Mouse (Mus musculus) kidney, embryonic 15.5 days (tissue): ENCODE measurements at regions not wholly inside any gene's neighbourhood (a gene's known extent, or its start where the extent isn't known, plus 50 kb on each side); places are given as distances from the start of the nearest gene placed in this dataset.

Experiments
- ATAC-seq: fragments of 200-750 bp; cut with Nextera tagmentation; replicated peaks from 2 replicates; pipeline ENCODE4 v1.8.0; 2017; ENCODE audit warnings: moderate TSS enrichment; ENCODE audit not compliant: low FRiP score
- H3K27ac ChIP-seq: fragments of 300-500 bp; sonication (generic); 2 replicates; pipeline ENCODE4 v1.5.1; 2015; ENCODE audit warnings: mild to moderate bottlenecking, inconsistent platforms
- H3K27me3 ChIP-seq: fragments of 300-500 bp; sonication (generic); 2 replicates; pipeline ENCODE4 v1.6.1; 2015; ENCODE audit warnings: inconsistent platforms
- H3K36me3 ChIP-seq: fragments of 300-500 bp; sonication (generic); 2 replicates; pipeline ENCODE4 v1.6.1; 2015; ENCODE audit warnings: inconsistent platforms
- H3K4me1 ChIP-seq: fragments of 300-500 bp; sonication (generic); 2 replicates; pipeline ENCODE4 v1.6.1; 2015; ENCODE audit warnings: inconsistent platforms
- H3K4me2 ChIP-seq: fragments of 300-500 bp; sonication (generic); 2 replicates; pipeline ENCODE4 v1.6.1; 2015; ENCODE audit warnings: moderate library complexity, mild to moderate bottlenecking, inconsistent platforms
- H3K4me3 ChIP-seq: fragments of 300-500 bp; sonication (generic); replicated peaks from 2 replicates; pipeline ENCODE4 v1.5.1; 2015; ENCODE audit warnings: mild to moderate bottlenecking, inconsistent platforms
- H3K9ac ChIP-seq: fragments of 300-500 bp; sonication (generic); 2 replicates; pipeline ENCODE4 v1.6.1; 2015; ENCODE audit warnings: mild to moderate bottlenecking, inconsistent platforms
- H3K9me3 ChIP-seq: fragments of 300-500 bp; sonication (generic); replicated peaks from 2 replicates; pipeline ENCODE4 v1.6.1; 2016; ENCODE audit warnings: inconsistent platforms
- WGBS: fragments of 180-500 bp; shearing (Covaris S2); methylation state at CpG from one replicate; pipeline ENCODE4 v1.1.7; 2015; ENCODE audit warnings: mixed read lengths; 5-methylcytosine and 5-hydroxymethylcytosine counted together

- 73% methylated on average over 16 of the region's 16 CpGs for WGBS
- no peak overlapping the region for H3K27ac ChIP-seq
- H3K4me2 ChIP-seq = no peak overlapping the region
- no peaks in the 10 kb centered on the region for H3K9me3 ChIP-seq
- H3K27me3 ChIP-seq = no peaks in the 10 kb centered on the region
- H3K4me1 ChIP-seq = 0 out of 2 replicates have a peak, but pooled peaks cover 7% of the 10 kb centered on the region
- no peaks in the 10 kb centered on the region for H3K36me3 ChIP-seq
- H3K4me3 ChIP-seq = no peak overlapping the region
- peak; percentile 78 for ATAC-seq
- H3K9ac ChIP-seq = no peak overlapping the region
These were observed 263.9 kb upstream of the Dph6 start for GRCm38 (mm10) chr2:114918420-114919332.

- Histone ChIP-seq H3K4me1 (0 out of 2 replicates have a peak, but pooled peaks cover 4% of the 10 kb centered on the region), H3K4me3 (no peak overlapping the region), H3K9ac (no peak overlapping the region), H3K36me3 (no peaks in the 10 kb centered on the region), H3K9me3 (no peaks in the 10 kb centered on the region), H3K27me3 (no peaks in the 10 kb centered on the region), H3K27ac (no peak overlapping the region), H3K4me2 (no peak overlapping the region)
- ATAC-seq = no peak
- 87% methylated on average over 2 of the region's 2 CpGs for WGBS
These were observed 269.1 kb upstream of the Dph6 start for GRCm38 (mm10) chr2:114923911-114924310.

GRCm38 (mm10) chr2:114935436-114935835, 280.7 kb upstream of the Dph6 start:
- H3K4me3 ChIP-seq = no peak overlapping the region
- H3K36me3 ChIP-seq = no peaks in the 10 kb centered on the region
- no peaks in the 10 kb centered on the region for H3K27me3 ChIP-seq
- WGBS = 68% methylated on average over 3 of the region's 3 CpGs
- H3K27ac ChIP-seq = no peak overlapping the region
- H3K9ac ChIP-seq = no peak overlapping the region
- no peak for ATAC-seq
- H3K4me1 ChIP-seq = no peaks in the 10 kb centered on the region
- H3K4me2 ChIP-seq = no peak overlapping the region
- H3K9me3 ChIP-seq = no peaks in the 10 kb centered on the region

- 50% methylated on average over 7 of the region's 7 CpGs for WGBS
- ATAC-seq = no peak
- no peaks in the 10 kb centered on the region for H3K9me3 ChIP-seq
- H3K9ac ChIP-seq = no peak overlapping the region
- no peaks in the 10 kb centered on the region for H3K4me1 ChIP-seq
- no peak overlapping the region for H3K4me2 ChIP-seq
- H3K36me3 ChIP-seq = no peaks in the 10 kb centered on the region
- H3K27me3 ChIP-seq = no peaks in the 10 kb centered on the region
- 0 out of 2 replicates have a peak overlapping the region, but pooled peaks have one; percentile 37 for H3K27ac ChIP-seq
- no peak overlapping the region for H3K4me3 ChIP-seq
These were observed 283.8 kb upstream of the Dph6 start for GRCm38 (mm10) chr2:114938416-114939147.

- Histone ChIP-seq H3K9me3 (no peaks in the 10 kb centered on the region), H3K4me1 (no peaks in the 10 kb centered on the region), H3K9ac (no peak overlapping the region), H3K36me3 (no peaks in the 10 kb centered on the region), H3K4me2 (no peak overlapping the region), H3K27ac (no peak overlapping the region), H3K4me3 (no peak overlapping the region), H3K27me3 (no peaks in the 10 kb centered on the region)
- 60% methylated on average over 3 of the region's 3 CpGs for WGBS
- ATAC-seq = no peak
These were observed 311.3 kb upstream of the Dph6 start for GRCm38 (mm10) chr2:114966111-114966510.

GRCm38 (mm10) chr2:114968651-114969050, 313.9 kb upstream of the Dph6 start:
- no peak overlapping the region for H3K4me3 ChIP-seq
- no peaks in the 10 kb centered on the region for H3K27me3 ChIP-seq
- no peaks in the 10 kb centered on the region for H3K4me1 ChIP-seq
- no peak for ATAC-seq
- H3K9me3 ChIP-seq = no peaks in the 10 kb centered on the region
- no peaks in the 10 kb centered on the region for H3K36me3 ChIP-seq
- H3K4me2 ChIP-seq = no peak overlapping the region
- 77% methylated on average over 1 of the region's 1 CpGs for WGBS
- no peak overlapping the region for H3K9ac ChIP-seq
- no peak overlapping the region for H3K27ac ChIP-seq

- Histone ChIP-seq H3K27ac (no peak overlapping the region), H3K4me1 (no peaks in the 10 kb centered on the region), H3K9me3 (no peaks in the 10 kb centered on the region), H3K27me3 (no peaks in the 10 kb centered on the region), H3K4me2 (no peak overlapping the region), H3K9ac (no peak overlapping the region), H3K36me3 (no peaks in the 10 kb centered on the region), H3K4me3 (no peak overlapping the region)
- no peak for ATAC-seq
These were observed 338.7 kb upstream of the Dph6 start for GRCm38 (mm10) chr2:114993419-114993818.

GRCm38 (mm10) chr2:114993882-114994281, 339.1 kb upstream of the Dph6 start:
- 86% methylated on average over 2 of the region's 2 CpGs for WGBS
- no peak for ATAC-seq
- H3K27ac ChIP-seq = no peak overlapping the region

GRCm38 (mm10) chr2:114994691-114995347, 340.1 kb upstream of the Dph6 start:
- no peak for ATAC-seq
- Histone ChIP-seq H3K4me3 (no peak overlapping the region), H3K4me1 (no peaks in the 10 kb centered on the region), H3K27me3 (no peaks in the 10 kb centered on the region), H3K27ac (no peak overlapping the region), H3K36me3 (no peaks in the 10 kb centered on the region), H3K9ac (no peak overlapping the region), H3K4me2 (no peak overlapping the region), H3K9me3 (no peaks in the 10 kb centered on the region)
- 82% methylated on average over 2 of the region's 2 CpGs for WGBS

More at GRCm38 (mm10) chr2:114993882-114994281, 339.1 kb upstream of the Dph6 start:
- Histone ChIP-seq H3K36me3 (no peaks in the 10 kb centered on the region), H3K27me3 (no peaks in the 10 kb centered on the region), H3K9me3 (no peaks in the 10 kb centered on the region), H3K4me1 (no peaks in the 10 kb centered on the region), H3K4me2 (no peak overlapping the region), H3K4me3 (no peak overlapping the region), H3K9ac (no peak overlapping the region)

GRCm38 (mm10) chr2:115013916-115014315, 359.2 kb upstream of the Dph6 start:
- Histone ChIP-seq H3K36me3 (no peaks in the 10 kb centered on the region), H3K27ac (no peak overlapping the region), H3K4me3 (no peak overlapping the region), H3K9ac (no peak overlapping the region), H3K9me3 (no peaks in the 10 kb centered on the region), H3K4me1 (no peaks in the 10 kb centered on the region), H3K4me2 (no peak overlapping the region), H3K27me3 (no peaks in the 10 kb centered on the region)
- ATAC-seq = no peak
- 89% methylated on average over 1 of the region's 1 CpGs for WGBS

- no peak for ATAC-seq
- no peaks in the 10 kb centered on the region for H3K27me3 ChIP-seq
These were observed 372.0 kb upstream of the Dph6 start for GRCm38 (mm10) chr2:115026777-115027176.

GRCm38 (mm10) chr2:115031134-115031533, 376.4 kb upstream of the Dph6 start:
- no peak overlapping the region for H3K4me2 ChIP-seq
- WGBS = 54% methylated on average over 2 of the region's 2 CpGs
- ATAC-seq = 0 out of 2 replicates have a peak, but pooled peaks have one; percentile 22
- peaks cover 5% of the 10 kb centered on the region; the same call in 1 of the 2 replicates for H3K4me1 ChIP-seq
- no peaks in the 10 kb centered on the region for H3K9me3 ChIP-seq
- no peaks in the 10 kb centered on the region for H3K36me3 ChIP-seq
- no peak overlapping the region for H3K27ac ChIP-seq
- H3K9ac ChIP-seq = no peak overlapping the region
- H3K27me3 ChIP-seq = no peaks in the 10 kb centered on the region
- no peak overlapping the region for H3K4me3 ChIP-seq

More at GRCm38 (mm10) chr2:115026777-115027176, 372.0 kb upstream of the Dph6 start:
- no peaks in the 10 kb centered on the region for H3K36me3 ChIP-seq
- H3K4me1 ChIP-seq = peaks cover 5% of the 10 kb centered on the region; the same call in 1 of the 2 replicates
- no peak overlapping the region for H3K9ac ChIP-seq
- no peak overlapping the region for H3K27ac ChIP-seq
- H3K4me2 ChIP-seq = no peak overlapping the region
- WGBS = 88% methylated on average over 3 of the region's 3 CpGs
- H3K9me3 ChIP-seq = no peaks in the 10 kb centered on the region
- no peak overlapping the region for H3K4me3 ChIP-seq
